Mouse (Mus musculus): ENCODE data around the gene Slc41a1. TPM values are rescaled to one million over a fixed set of nuclear protein-coding genes. Genes with fewer than 3 reads are reported as not detected.

Slc41a1 gene
- total RNA-seq, 2 experiments from 2014 or later: 34.8 to 56.7 TPM

- intact Hi-C loops (cut with DNase I): loop anchor here (2.0 kb wide), 1 partner anchor 43 kb away; the partner anchor contains the start of gene Nucks1
- peak overlapping the region; percentile 93 for H3K27ac ChIP-seq
- DNase-seq: peak; percentile 32
- TF ChIP-seq CTCF (IDR thresholded peaks at IDR 0.05): no peak
- H3K4me3 ChIP-seq: peak overlapping the region; percentile 73
These were observed 40.6 kb downstream of the Slc41a1 start for GRCm38 (mm10) chr1:131867946-131868290.

DNA sequence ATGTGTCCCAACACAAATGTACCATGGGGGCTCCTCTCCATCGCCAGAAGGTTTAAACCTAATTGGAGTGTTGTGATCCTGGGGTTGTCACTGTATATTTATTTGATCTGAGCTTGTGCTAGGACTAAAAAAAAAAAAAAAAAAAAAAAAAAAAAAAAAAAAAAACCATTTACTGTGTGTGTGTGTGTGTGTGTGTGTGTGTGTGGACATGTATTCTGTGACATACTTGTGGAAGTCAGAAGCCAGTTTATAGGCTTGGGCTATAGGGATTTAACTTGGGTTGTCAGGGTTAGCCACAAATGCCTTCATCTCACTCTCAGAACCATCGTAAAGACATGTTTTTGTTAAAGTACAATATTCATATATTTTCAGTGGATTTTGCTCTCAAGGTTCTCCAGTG, 42.3 kb downstream of the Slc41a1 start:
- intact Hi-C loops (cut with DNase I): no loop called here
- Histone ChIP-seq H3K27ac (no peak overlapping the region), H3K4me3 (no peak overlapping the region)
- no peak for DNase-seq
- no peak for TF ChIP-seq CTCF (IDR thresholded peaks at IDR 0.05)

DNA sequence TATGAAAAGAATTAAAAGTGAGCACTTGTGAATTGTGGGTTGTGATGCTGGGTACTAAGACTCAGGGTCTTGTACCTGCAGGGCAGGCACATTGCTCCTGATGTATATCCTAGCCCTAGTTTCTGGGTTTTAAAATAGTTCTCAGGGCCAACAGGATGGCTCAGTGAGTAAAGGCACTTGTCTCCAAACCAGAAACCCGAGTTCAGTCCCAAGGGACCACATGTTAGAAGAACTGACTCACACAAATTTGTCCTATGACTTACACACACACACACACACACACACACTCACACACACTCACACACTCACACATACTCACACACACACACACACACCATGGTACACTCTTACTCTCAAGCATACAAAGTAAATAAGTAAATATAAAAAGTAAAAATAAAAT, 45.6 kb downstream of the Slc41a1 start:
- intact Hi-C loops (cut with DNase I): no loop called here
- Histone ChIP-seq H3K27ac (no peak overlapping the region), H3K4me3 (no peak overlapping the region)
- no peak for DNase-seq
- no peak for TF ChIP-seq CTCF (IDR thresholded peaks at IDR 0.05)

- Histone ChIP-seq H3K27ac (no peak overlapping the region), H3K4me3 (no peak overlapping the region)
- no peak for TF ChIP-seq CTCF (IDR thresholded peaks at IDR 0.05)
- no peak for DNase-seq
- intact Hi-C loops (cut with DNase I): no loop called here
These were observed 52.5 kb downstream of the Slc41a1 start for GRCm38 (mm10) chr1:131879816-131880215.

- peak; percentile 61 for TF ChIP-seq CTCF (IDR thresholded peaks at IDR 0.05)
- DNase-seq: no peak
- H3K27ac ChIP-seq: no peak overlapping the region
- H3K4me3 ChIP-seq: no peak overlapping the region
- intact Hi-C loops (cut with DNase I): no loop called here
These were observed 55.5 kb downstream of the Slc41a1 start for GRCm38 (mm10) chr1:131882787-131883186.

GRCm38 (mm10) chr1:131886173-131886572, 58.9 kb downstream of the Slc41a1 start:
- intact Hi-C loops (cut with DNase I): no loop called here
- TF ChIP-seq CTCF (IDR thresholded peaks at IDR 0.05): no peak
- Histone ChIP-seq H3K4me3 (no peak overlapping the region), H3K27ac (no peak overlapping the region)
- DNase-seq: no peak

DNA sequence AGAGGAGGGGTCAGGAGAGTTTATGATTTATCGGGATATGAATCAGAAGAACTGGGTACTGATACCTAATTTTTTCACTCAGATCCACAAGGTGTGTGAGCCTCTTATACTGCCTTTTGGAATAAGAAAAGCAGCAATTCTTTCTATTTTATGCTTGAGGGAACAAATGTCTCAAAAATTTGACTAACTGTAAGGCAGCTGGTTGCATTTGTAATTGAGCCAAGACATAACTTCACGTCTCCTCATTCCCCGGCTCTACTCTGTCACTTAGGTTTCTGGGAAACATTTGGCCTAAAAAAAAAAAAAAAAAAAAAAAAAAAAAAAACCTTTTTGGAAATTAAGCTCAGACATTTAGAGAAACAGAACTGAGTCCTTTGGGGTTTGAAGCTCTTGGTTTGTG, 59.3 kb downstream of the Slc41a1 start:
- no peak overlapping the region for H3K27ac ChIP-seq
- intact Hi-C loops (cut with DNase I): no loop called here
- DNase-seq: no peak
- H3K4me3 ChIP-seq: no peak overlapping the region
- TF ChIP-seq CTCF (IDR thresholded peaks at IDR 0.05): no peak

DNA sequence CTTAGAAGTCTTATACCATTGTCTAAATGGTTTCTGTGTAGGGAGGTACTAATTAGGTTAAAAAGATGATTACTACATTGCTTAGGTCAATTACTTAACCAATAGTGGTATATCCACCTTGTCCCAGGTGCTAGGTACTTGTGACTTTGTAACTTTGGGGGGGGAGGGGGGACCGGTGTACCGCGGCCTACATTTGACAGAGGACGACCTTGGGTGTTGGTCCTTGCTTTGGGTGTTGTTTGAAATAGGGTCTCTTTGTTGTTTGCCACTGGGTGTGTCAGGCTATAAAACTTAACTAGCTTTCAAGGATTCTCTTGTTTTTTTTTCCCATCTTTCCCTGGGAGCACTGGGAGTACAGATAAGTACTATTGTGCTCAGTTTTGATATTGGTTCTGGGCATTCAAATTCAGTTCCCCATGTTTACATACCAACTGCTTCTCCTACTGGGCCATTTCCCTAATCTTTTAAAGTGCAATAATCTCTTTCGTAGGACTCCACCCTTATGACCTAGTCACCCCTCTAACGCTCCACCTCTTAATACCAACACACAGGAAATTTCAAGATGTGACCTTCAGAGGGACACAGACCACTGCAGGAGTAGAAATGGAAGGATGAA, 62.9 kb downstream of the Slc41a1 start:
- intact Hi-C loops (cut with DNase I): no loop called here
- H3K4me3 ChIP-seq: no peak overlapping the region
- no peak overlapping the region for H3K27ac ChIP-seq
- no peak for TF ChIP-seq CTCF (IDR thresholded peaks at IDR 0.05)
- DNase-seq: no peak

- intact Hi-C loops (cut with DNase I): no loop called here
- TF ChIP-seq CTCF (IDR thresholded peaks at IDR 0.05): no peak
- Histone ChIP-seq H3K4me3 (no peak overlapping the region), H3K27ac (no peak overlapping the region)
- DNase-seq: no peak
These were observed 64.1 kb downstream of the Slc41a1 start for GRCm38 (mm10) chr1:131891436-131891835.

Other genes with a start within 250 kb of the Slc41a1 start
- gene Avpr1b, start 228.3 kb upstream of the Slc41a1 start, total RNA-seq (2021): not detected
- under 1 TPM in 1 of 2 experiments, not detected in 1; 0.11 TPM for gene Ctse, start 189.2 kb upstream of the Slc41a1 start, total RNA-seq (2021)
- 1 to 10 TPM; 2.3 to 2.8 TPM for gene Rab7b, start 138.8 kb upstream of the Slc41a1 start, total RNA-seq (2021)
- gene Slc26a9, start 83.5 kb upstream of the Slc41a1 start, total RNA-seq (2021): not detected
- gene Pm20d1, start 30.1 kb upstream of the Slc41a1 start, total RNA-seq (2021): 1 to 10 TPM in 1 of 2 experiments, under 1 TPM in 1; 0.26 to 1.3 TPM
- gene Rab29, start 39.7 kb downstream of the Slc41a1 start, total RNA-seq (2021): 1 to 10 TPM; 5.1 to 7.4 TPM
- gene Nucks1, start 83.0 kb downstream of the Slc41a1 start, total RNA-seq (2021): 10 to 100 TPM; 61.7 to 71.4 TPM
- 1 to 10 TPM in 1 of 2 experiments, under 1 TPM in 1; 0.84 to 1.4 TPM for gene Slc45a3, start 135.5 kb downstream of the Slc41a1 start, total RNA-seq (2021)
- gene Elk4, start 180.1 kb downstream of the Slc41a1 start, total RNA-seq (2021): 10 to 100 TPM; 69.6 to 76.1 TPM
- 1 to 10 TPM; 4.4 to 9.8 TPM for gene Mfsd4a, start 240.6 kb downstream of the Slc41a1 start, total RNA-seq (2021)